Mouse (Mus musculus): ENCODE measurements around the gene Abcb10.
A peak's percentile ranks its signal among the peaks of the same experiment; 100 is the strongest.
"Not testable (repeated sequence)": the region's sequence is repeated elsewhere in the genome, so short reads cannot be mapped to it uniquely, and the experiment has no call there.

Gene Abcb10

DNA sequence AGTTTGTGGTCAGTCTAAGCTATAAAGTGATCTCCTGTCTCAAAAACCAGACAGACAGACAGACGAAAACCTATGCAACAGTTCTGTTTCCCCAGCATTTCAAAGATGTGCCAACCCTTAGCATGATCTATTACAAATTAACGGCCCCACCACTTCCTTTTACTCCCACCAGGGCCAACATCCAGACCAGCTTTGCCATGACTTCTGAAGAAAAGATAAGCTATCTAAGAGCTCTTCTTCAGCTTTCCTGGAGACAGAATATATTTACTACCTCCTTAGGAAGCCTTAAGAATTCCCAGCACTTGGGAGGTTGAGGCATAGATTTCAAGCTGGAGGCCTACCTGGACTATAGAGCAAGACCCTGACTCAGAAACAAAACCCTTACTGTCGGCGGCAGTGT lies 2.7 kb downstream of the Abcb10 start:
- DNase-seq: no peak

DNA sequence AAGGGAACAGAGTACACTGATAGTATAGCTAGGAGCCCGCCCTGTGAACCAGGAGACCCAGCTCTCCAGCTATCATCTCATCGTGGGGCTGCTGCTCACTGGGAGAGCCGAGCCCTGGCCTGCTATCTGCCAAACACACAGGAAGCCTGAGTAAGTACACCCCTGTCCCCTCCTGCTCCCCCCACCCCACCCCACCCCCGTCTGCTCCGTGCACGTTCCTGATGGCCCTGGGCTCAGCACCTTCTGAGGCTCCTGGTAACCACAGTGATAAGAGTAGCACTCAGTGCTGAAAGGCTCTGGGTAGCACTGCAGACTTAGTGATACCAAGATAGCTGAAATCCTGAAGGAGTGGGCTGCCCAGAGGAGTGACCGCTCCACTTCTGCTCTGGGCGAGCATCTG lies 4.0 kb downstream of the Abcb10 start:
- no peak for DNase-seq

DNA sequence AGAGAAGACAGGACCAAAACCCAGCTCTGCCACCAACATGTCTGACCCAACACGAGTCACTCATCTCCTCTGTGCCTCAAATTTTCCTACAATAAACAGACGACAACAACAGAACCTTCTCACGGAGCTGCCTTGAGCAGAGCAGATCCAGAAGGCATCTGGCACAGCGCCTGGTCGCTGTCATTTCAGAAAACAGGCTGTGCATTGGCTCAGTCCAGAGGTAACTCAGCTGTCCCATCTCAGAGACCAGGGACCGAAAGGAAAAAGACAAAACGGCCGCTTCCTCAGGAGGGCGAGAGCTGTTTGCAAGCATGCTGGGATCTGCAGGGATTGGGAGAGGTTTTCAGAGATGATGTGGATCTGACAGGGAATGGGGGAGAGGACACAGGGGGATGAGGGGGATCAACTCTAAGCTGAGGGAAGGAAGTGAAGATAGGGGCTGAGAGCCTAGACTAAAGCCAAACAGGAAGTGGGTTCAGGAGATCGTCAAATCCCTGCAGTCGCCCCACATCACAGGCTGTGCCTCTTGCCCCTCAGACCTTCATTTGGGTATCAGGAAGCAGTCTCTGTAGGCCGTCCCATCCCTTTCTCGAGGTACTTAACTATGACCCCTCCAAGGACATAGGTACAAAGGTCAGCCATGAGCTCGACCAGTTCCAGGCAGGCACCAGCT lies 4.6 kb downstream of the Abcb10 start:
- DNase-seq: no peak

DNA sequence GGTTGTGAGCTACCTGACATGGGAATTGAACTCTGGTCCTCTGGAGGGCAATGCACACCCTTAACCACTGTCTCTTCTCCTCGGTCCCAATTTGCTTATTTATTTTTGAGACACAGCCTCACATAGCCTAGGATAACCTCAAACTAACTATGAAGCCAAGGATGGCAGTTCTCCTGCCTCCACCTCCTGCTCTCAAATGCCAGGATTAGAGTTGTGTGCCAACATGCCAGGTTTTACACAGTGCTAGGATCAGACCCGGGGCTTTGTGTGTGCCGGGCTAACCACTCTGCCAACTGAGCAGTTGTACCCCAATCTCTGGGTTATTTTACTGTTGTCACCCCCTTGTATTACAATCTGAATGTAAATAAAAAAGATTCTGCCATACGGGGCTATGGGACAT lies 5.4 kb downstream of the Abcb10 start:
- DNase-seq: no peak

DNA sequence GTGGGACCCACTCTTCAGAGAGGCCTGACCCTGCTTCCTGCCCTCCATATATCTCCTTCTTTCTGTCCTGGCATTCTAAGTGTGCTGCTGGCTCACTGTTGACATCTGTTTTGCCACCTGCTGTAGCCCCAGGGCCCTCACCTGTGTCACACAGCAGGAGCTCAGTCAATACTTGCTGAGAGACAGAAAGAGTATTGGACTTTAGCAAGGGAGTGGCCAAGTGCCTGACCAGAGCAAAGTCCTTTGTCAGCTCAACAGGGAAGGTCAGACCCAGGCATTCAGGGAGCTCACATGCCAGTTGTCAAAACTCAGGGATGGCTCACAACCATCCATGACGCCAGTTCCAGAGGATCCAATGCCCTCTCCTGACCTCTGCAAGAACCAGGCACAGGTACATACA lies 9.4 kb downstream of the Abcb10 start:
- DNase-seq: no peak

DNA sequence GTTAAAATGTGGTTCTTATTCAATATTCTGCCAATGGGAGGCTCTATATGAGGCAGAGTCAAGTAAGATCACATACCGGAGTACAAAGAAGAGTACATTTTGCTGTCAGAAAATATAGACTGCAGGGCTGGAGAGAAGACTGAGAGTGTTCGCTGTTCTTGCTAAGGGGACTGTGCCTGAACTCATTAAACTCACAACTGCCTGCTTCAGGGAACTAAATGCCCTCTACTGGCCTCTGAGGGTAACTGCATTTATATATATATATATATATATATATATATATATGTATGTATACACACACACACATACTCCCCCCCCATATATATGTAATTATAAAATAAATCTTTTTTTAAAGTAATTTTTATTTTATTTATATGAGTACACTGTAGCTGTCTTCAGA lies 16.0 kb downstream of the Abcb10 start:
- no peak for DNase-seq

DNA sequence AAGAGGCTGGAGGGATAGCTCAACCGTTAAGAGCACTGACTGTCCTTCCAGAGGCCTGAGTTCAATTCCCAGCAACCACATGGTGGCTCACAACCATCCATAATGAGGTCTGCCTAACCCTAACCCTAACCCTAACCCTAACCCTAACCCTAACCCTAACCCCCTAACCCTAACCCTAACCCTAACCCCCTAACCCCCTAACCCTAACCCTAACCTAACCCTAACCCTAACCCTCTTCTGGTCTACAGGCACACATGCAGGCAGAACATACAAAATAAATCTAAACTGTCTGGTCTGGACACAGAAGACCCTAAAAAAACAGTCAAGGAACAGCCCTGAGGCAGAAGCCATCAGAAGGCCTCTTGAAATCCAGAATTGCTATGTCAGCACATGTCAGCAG lies 21.6 kb downstream of the Abcb10 start:
- no peak for DNase-seq

DNA sequence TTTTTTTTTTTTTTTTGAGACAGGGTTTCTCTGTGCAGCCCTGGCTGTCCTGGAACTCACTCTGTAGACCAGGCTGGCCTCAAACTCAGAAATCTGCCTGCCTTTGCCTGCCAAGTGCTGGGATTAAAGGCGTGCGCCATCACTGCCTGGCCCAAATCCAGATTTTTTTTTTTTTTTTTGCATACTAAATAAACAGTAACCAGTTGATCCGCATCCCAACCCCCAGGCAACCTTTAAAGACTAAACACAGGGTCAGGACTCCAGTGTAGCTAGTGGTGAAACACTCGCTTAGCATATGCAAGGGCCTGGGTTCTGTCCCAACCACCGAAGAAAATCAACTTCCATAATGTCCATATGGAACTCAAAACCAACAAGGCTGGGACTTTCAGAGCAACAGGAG lies 22.4 kb downstream of the Abcb10 start:
- DNase-seq: not testable (repeated sequence)

DNA sequence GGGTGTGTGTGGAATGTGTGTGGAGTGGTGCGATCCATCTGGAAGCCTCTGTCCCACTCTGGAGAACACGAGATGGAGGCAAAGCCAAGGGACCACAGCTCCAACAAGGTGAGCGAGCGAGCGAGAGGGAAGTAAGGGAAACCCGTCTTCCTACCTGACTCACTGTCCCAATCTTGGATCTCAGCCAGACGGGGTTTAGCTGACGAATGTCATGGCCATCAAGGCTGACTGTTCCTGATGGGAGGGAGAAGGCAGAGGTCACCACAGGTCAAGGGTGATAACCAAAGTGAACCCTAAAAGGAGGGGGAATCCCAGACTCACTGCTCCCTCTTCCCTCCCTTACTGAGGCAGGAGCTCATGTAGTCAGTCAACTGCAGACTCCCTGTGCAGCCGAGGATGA lies 22.9 kb downstream of the Abcb10 start:
- DNase-seq: no peak

DNA sequence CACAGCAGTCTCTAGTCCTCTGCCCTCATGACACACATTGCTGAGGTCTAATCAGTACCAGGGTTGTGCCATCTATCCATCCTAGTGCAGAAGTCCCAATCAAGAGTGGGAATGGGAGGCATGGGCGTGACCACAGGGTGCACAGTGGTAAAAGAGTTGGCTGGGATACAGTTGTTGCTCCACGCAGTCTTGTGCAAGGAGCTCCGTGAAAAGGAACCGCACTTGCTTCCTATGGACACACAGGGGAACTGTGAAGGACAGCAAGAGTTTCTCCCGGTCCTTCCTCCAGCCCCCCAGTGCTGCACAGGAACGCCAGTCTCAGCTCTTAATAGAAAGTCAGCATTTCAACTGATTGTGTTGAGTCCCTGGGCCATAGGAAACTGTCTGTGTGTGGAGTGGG lies 23.4 kb downstream of the Abcb10 start:
- DNase-seq: no peak

DNA sequence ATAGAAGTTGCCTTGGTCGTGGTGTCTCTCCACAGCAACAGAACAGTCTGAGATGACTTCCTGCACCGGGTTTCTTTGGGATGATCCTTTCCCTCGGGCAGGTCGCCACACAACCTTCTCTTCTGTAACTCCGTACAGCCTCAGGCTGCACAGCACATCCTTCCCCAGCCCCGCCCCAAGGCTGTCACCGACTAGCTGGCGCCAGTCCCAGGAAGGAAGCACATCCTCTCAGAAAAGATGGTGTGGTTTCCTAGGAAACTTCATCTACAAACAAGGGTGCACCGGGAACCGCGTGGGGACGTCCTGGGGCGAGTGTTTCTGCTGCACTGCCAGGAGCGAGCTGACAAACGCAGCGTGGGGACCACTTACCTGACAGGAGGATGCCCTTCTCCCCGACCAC lies 24.8 kb downstream of the Abcb10 start:
- DNase-seq: peak; percentile 39

DNA sequence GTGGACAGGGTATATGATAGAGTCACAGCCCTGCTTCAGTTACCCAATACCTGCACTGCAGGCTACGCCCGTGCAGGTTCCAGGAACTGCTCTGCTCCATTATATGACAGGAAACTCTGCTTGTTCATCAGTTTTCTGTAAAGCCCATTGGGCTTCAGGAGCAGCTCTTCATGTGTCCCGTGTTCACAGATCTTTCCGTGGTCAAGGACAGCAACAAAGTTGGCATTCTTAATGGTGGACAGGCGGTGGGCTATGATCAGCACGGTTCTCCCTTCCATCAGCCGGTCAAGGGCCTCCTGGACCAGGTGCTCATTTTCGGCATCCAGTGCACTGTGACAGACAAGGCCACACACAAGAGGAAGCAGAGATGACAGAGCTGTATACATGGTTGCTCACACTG lies 28.7 kb downstream of the Abcb10 start:
- no peak for DNase-seq

DNA sequence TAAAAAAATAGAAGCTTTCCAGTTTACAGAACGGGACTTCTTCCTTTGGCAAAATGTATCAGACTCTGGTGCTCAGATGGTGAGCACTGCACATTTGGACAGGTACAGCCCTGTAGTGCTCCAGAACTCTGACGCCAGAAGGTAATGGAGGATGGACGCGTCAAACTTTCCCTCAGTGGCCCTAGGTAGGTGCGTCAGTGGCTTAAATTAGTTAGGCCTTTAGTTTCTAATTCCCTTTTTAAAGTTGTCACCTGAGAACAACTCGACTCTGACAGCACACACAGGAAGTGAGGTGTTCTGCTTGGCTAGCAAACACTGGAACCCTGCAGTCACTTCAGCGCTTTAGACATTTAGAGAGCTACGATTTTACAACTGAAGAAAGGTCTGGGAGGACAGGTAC lies 29.2 kb downstream of the Abcb10 start:
- DNase-seq: no peak

DNA sequence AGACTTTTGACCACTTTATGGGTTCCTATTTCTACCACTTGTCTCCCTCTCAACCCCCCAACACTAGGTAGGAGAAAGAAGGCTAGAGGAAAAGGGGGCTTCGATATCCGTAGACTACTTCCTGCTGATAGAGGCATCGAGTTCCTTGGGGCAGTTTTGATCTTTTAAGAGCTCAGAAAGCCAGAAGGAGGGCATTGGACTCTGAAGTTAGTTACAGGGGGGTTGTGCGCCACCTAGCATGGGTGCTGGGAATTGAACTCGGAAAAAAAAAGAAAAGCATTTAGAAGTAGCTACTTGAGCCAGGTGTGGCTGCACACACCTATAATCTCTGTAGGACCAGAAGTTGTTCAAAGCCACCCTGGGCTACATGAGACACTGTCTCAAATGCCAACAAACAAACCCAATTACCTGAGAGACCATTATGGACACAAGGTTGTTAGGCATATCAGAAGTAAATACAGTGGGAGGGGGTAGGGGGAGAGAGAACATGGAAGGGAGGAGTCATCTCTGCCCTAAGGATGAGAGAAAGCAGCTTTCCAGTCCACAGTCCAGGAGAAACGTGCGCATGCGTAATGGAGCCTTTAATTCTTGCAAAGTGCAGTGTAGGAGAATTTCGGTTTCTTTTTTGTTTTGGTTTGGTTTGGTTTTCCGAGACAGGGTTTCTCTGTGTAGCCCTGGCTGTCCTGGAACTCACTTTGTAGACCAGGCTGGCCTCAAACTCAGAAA lies 32.7 kb downstream of the Abcb10 start:
- no peak for DNase-seq

DNA sequence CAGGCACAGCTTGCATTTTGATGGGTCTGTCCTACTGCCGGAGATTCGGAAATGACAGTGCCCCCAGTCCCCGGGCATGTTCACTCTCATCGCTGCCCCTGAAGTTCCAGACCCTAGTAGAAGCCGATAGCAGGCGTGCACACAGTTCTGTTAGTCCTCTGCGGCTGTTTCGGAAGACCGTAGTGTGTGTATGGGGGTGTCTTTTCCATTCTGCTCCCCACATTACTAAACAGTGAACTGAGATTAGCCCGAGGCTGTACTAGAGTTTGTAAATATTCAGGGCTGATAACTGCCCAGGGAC lies 33.3 kb downstream of the Abcb10 start:
- DNase-seq: no peak

DNA sequence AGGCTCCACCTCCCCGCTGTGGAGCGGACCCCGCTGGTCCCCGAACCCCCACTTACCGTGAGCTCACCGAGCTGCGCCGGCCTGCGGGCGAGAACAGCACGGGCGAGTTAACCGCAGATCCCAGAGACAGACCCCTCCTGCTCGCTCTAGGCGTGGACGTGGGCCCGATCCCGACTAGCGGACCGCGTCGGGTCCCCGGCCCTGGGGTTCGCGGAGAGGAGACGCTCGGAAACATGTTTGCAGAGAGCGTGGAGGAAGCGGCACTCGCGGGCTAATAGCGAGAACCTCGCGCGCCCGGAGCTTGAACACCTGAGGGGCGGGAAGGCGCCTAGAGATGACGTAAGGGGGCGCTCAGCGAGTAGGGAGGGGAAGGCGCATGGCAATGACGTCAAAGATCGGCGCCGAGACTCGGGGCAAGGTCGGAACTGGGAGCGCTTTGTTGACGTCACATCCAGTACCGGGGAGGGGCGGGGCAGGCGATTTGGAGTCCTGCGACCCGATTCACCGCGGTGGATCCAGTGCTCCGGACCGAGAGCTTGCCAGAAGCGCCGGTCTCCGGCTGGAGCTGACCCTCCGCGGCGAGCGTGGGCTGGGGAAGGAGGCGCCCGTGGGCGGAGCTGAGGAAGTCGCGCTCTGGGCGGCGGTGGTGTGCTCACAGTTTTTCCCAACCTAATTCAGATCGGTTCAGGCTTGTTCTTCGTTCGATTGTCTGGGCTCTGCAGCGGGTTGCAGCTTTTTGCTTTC lies 33.8 kb downstream of the Abcb10 start, which contains the start of gene Nup133:
Gene Nup133, minus strand, starts transcription at position 324 of the 744 bp plus-strand sequence.
- DNase-seq: peak; percentile 99

DNA sequence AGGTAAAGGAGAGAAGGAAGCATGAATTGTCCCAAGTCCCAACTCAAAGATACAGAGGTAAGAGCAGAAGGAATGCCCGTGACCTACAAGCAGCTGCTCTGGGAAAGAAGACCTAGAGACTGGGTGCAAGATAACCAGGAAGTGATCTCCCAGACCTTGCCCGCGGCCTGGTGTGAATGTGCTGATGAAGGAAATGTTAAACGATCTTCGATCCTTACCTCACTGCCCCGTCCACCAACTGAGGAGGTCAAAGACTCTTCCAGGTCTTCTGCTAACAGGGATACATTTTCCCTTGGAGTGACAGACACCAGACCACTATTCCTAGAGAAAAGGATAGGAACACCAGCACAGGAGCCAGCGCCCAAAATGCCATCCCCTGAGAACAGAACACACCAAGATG lies 53.9 kb downstream of the Abcb10 start:
- DNase-seq: no peak

DNA sequence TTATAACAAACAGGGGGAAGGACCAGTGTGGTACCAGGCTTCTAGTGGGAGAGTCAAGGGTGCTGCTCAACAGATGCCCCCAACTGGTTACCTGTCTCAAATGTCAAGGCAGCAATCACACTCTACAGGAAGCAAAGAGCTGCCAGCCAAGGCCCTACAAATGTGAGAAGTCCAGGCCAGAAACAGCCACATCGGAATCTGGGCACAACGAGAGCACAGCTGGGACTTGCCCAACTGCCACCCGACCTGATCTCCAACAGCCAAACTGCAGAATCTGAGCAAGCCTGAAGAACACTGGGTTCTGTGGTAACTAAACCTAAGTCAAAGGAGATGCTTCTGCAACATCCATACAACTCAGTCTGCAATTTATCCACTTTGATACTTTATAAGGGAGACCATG lies 57.3 kb downstream of the Abcb10 start:
- no peak for DNase-seq

DNA sequence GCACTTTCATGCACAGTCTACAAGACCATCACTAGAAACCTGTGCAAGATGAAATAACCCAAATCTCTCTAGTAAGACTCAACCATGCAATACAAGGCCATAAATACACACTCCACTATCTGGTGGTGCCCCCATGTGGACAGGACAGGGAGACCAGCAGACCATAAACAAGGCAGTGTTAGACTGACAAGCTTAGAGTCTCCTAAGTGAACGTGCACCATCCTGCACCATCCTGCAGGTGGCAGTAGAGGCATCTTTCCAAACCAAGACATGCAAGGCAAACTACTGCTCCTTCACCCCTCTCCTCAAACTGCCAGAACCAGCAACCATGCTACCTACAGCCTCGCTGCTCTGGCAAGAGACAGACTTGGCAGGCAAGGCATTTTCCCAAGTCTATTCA lies 58.2 kb downstream of the Abcb10 start:
- peak; percentile 77 for DNase-seq

DNA sequence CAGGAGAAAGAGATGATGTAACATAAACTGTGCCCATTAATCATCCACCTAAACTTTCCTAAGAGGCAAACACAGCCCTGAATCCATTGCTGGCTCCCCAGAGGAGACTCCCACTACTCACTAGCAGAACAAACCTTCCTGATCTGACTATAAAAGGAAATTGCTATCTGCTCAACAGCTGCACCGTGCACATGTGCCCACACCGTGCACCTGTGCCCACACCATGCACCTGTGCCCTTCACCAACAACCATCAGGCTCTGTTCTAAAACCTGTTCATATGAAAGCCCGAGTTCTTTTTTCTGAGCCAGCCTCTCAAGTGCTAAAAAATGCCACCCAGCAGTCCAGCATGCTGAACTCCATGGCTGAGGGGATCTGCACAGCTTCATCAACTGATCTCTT lies 68.3 kb downstream of the Abcb10 start:
- DNase-seq: no peak

DNA sequence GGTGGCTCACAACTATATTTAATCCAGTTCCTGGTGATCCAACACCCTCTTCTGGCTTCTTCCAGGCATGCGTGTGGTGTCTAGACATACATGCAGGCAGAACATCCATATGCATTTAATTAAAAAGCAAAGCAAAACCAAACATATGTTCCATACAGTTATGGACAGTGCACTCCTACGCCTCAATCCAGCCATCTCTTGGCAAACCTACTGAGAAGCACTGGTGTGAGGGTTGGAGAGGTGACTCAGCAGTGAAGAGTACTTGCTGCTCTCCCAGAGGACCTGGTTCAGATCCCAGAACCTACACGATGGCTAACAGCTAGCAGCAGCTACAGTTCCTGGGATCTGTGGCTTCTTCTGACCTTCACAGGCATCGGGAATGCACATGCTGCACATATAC lies 70.7 kb downstream of the Abcb10 start:
- DNase-seq: peak; percentile 30

DNA sequence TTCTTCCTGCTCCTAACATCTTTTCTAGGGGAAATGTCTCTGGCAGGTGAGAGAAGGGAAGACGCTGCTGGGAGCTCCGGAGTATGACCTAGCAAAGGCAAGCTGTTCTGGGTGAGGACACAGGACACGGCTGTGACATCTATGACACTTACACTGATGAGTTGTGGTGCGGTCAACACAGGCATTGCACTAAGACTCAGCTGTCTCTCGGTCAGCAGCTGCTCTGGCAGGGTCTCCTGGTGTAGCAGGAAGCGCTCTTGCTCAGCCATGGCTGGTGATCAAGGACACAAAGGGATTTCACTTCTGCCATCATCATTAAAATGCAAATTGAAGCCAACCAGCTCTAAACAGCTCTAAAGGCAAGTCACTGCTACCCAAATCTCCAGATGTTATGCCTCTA lies 75.3 kb downstream of the Abcb10 start:
- no peak for DNase-seq

DNA sequence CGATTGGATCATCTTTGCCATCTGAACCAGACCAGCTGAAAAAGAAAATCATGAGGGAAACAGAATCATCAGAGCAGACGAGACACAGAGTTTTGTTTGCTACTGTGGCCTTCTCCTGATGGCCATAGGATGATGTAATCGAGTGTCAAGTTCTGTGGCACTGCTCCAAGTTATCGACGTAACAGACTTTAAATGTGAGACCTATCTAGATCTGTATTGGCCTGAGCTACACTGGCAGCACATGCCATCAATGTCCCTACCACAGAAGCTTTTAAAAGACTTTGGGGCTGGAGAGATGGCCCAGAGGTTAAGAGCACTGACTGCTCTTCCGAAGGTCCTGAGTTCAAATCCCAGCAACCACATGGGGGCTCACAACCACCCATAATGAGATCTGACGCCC lies 80.3 kb downstream of the Abcb10 start:
- no peak for DNase-seq

Measured in right cerebral cortex, postnatal 25 days (tissue).